Mouse (Mus musculus): ENCODE measurements around the gene Zfp541. TPM values are rescaled to one million over a fixed set of nuclear protein-coding genes. Genes with fewer than 3 reads are reported as not detected.

The Zfp541 gene
- polyA plus RNA-seq, 1 experiment from 2014 or later, result not detected

DNA sequence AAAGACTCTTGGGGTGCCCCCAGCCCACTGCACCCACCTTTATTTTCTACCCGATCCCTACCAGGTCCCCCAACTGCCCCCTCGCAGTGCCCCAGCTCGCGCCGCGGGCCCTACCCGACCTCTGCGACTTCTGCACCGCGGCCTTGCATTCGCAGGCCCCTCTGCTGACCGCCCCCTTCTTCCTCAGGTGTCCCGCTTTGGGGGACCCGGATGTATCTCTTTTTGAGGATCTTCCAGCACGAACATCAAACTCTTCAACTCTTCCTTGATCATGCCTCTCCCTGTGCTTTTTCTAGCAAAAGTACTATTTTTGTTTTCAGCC lies 446 bp downstream of the Zfp541 start:
- Histone ChIP-seq H3K27ac (no peak overlapping the region), H3K27me3 (ENCODE audit: insufficient read depth, poor library complexity, severe bottlenecking) (peaks cover 38% of the 10 kb centered on the region), H3K4me3 (peak overlapping the region; percentile 43; the same call in 1 of the 2 replicates), H3K36me3 (no peaks in the 10 kb centered on the region), H3K9me3 (peaks cover 8% of the 10 kb centered on the region; the same call in 1 of the 2 replicates), H3K4me1 (peaks cover 5% of the 10 kb centered on the region; the same call in 1 of the 2 replicates)
- 65% methylated on average over 15 of the region's 15 CpGs for WGBS
- DNase-seq (ENCODE audit: low spot score), result no peak

DNA sequence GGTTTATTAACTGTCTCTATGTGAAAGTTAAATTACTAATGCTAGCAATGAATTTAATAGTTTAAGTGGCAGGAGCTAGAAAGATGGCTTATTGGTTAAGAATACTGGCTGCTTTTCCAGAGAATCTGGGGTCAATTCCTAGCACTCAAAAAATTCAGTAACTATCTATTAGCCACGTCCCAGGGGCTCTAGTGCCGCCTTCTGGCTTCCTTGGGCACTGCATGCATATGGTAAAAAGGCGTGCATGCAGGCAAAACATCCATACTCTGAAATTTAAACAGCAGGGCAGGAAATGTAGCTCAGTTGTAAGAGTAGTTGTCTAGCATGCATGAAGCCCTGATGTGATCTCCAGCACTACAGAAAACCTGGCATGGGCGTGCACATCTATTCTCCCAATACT lies 1.9 kb downstream of the Zfp541 start:
- H3K4me3 ChIP-seq, result no peak overlapping the region
- H3K4me1 ChIP-seq, result peaks cover 5% of the 10 kb centered on the region; the same call in 1 of the 2 replicates
- DNase-seq (ENCODE audit: low spot score), result no peak
- WGBS, result 27% methylated on average over 4 of the region's 4 CpGs
- H3K27me3 ChIP-seq (ENCODE audit: insufficient read depth, poor library complexity, severe bottlenecking), result peaks cover 38% of the 10 kb centered on the region
- H3K27ac ChIP-seq, result no peak overlapping the region
- peaks cover 8% of the 10 kb centered on the region; the same call in 1 of the 2 replicates for H3K9me3 ChIP-seq
- no peaks in the 10 kb centered on the region for H3K36me3 ChIP-seq

- Histone ChIP-seq H3K4me3 (no peak overlapping the region), H3K9me3 (no peaks in the 10 kb centered on the region), H3K27me3 (ENCODE audit: insufficient read depth, poor library complexity, severe bottlenecking) (peaks cover under 1% of the 10 kb centered on the region; the same call in 1 of the 2 replicates), H3K36me3 (no peaks in the 10 kb centered on the region), H3K27ac (no peak overlapping the region), H3K4me1 (no peaks in the 10 kb centered on the region)
- no peak for DNase-seq (ENCODE audit: low spot score)
Measured at GRCm38 (mm10) chr7:16070846-16071245, 9.2 kb downstream of the Zfp541 start.

- Histone ChIP-seq H3K27ac (no peak overlapping the region), H3K4me1 (no peaks in the 10 kb centered on the region), H3K9me3 (no peaks in the 10 kb centered on the region), H3K36me3 (no peaks in the 10 kb centered on the region), H3K27me3 (ENCODE audit: insufficient read depth, poor library complexity, severe bottlenecking) (peaks cover 6% of the 10 kb centered on the region; the same call in 1 of the 2 replicates), H3K4me3 (no peak overlapping the region)
- DNase-seq (ENCODE audit: low spot score), result no peak
- WGBS, result 74% methylated on average over 6 of the region's 6 CpGs
Measured at GRCm38 (mm10) chr7:16071906-16072305, 10.3 kb downstream of the Zfp541 start.

GRCm38 (mm10) chr7:16079947-16080346 lies 18.3 kb downstream of the Zfp541 start:
- no peak overlapping the region for H3K4me3 ChIP-seq
- 67% methylated on average over 1 of the region's 1 CpGs for WGBS

DNA sequence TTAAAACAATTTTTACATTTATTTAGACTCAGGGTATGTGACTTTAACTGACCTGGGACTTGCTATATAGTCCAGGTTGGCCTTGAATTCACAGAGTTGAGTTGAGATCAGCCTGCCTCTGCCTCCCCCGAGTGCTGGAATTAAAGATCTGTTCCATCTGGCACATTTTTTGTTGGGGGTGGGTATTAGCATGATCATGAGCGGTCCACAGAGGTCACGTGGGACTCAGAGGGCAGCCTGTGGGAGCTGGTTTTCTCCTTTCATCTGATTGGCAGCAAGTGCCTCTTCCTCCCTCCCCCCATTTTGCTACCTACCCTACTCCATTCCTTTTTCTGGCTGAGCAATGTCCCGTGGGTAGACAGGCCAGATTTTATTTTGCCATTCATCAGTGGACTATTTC lies 19.0 kb downstream of the Zfp541 start:
- H3K9me3 ChIP-seq, result no peaks in the 10 kb centered on the region
- peaks cover 13% of the 10 kb centered on the region for H3K27me3 ChIP-seq (ENCODE audit: insufficient read depth, poor library complexity, severe bottlenecking)
- H3K27ac ChIP-seq, result no peak overlapping the region
- 66% methylated on average over 4 of the region's 4 CpGs for WGBS
- H3K36me3 ChIP-seq, result no peaks in the 10 kb centered on the region
- no peak for DNase-seq (ENCODE audit: low spot score)
- peaks cover 5% of the 10 kb centered on the region; the same call in 1 of the 2 replicates for H3K4me1 ChIP-seq
- no peak overlapping the region for H3K4me3 ChIP-seq

More at GRCm38 (mm10) chr7:16079947-16080346, 18.3 kb downstream of the Zfp541 start:
- Histone ChIP-seq H3K27me3 (ENCODE audit: insufficient read depth, poor library complexity, severe bottlenecking) (peaks cover 13% of the 10 kb centered on the region), H3K27ac (no peak overlapping the region), H3K4me1 (peaks cover 5% of the 10 kb centered on the region; the same call in 1 of the 2 replicates), H3K9me3 (no peaks in the 10 kb centered on the region), H3K36me3 (no peaks in the 10 kb centered on the region)
- no peak for DNase-seq (ENCODE audit: low spot score)

DNA sequence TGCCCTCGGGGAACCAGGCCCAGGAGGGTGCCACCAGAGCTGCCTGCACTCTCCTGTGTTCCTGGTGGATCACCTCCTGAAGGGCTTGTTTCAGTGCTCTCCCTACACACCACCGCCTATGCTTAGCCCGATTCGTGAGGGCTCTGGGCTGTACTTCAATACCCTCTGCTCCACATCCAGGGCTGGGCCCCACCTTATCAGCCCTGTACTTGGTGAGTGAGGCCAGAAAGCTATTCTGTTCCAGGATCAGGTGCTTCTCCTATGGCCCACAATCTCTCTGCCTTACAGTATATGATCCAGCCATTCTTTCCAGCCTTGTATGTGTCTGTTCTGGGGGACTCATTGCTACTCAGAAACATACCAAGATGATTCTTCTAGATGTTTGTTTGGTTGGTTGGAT lies 21.7 kb downstream of the Zfp541 start:
- WGBS, result 41% methylated on average over 4 of the region's 4 CpGs
- no peaks in the 10 kb centered on the region for H3K9me3 ChIP-seq
- peaks cover 7% of the 10 kb centered on the region; the same call in 1 of the 2 replicates for H3K27me3 ChIP-seq (ENCODE audit: insufficient read depth, poor library complexity, severe bottlenecking)
- no peaks in the 10 kb centered on the region for H3K36me3 ChIP-seq
- H3K4me3 ChIP-seq, result no peak overlapping the region
- peaks cover 5% of the 10 kb centered on the region; the same call in 1 of the 2 replicates for H3K4me1 ChIP-seq
- no peak overlapping the region for H3K27ac ChIP-seq
- no peak for DNase-seq (ENCODE audit: low spot score)

GRCm38 (mm10) chr7:16087587-16087986 lies 26.0 kb downstream of the Zfp541 start:
- Histone ChIP-seq H3K27ac (no peak overlapping the region), H3K27me3 (ENCODE audit: insufficient read depth, poor library complexity, severe bottlenecking) (0 out of 2 replicates have a peak, but pooled peaks cover under 1% of the 10 kb centered on the region), H3K36me3 (no peaks in the 10 kb centered on the region), H3K9me3 (no peaks in the 10 kb centered on the region), H3K4me1 (peaks cover 5% of the 10 kb centered on the region; the same call in 1 of the 2 replicates), H3K4me3 (no peak overlapping the region)
- no peak for DNase-seq (ENCODE audit: low spot score)
- 63% methylated on average over 2 of the region's 2 CpGs for WGBS

DNA sequence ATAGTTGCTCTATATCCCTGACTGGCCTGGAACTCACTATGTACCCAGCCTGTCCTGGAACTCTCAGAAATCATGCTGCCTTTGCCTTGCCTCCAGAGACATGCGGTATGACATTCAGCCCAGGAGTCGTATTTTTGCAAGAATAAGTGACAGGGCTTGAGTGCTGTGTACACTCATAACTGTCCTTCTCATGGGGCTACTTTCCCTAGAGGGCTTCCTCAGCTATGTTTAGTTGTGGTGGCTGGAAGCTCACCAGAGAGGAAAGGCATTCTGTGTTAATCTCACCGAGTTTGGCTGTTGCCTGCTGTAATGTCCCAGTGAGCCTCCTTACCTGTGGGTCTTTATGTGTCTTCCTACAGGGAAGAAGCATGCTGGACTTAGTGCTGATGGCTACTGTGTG lies 33.0 kb downstream of the Zfp541 start:
- peaks cover 9% of the 10 kb centered on the region for H3K4me1 ChIP-seq
- 54% methylated on average over 3 of the region's 3 CpGs for WGBS
- DNase-seq (ENCODE audit: low spot score), result no peak
- no peak overlapping the region for H3K27ac ChIP-seq
- no peaks in the 10 kb centered on the region for H3K9me3 ChIP-seq
- no peak overlapping the region for H3K4me3 ChIP-seq
- H3K36me3 ChIP-seq, result no peaks in the 10 kb centered on the region
- peaks cover 11% of the 10 kb centered on the region; the same call in 1 of the 2 replicates for H3K27me3 ChIP-seq (ENCODE audit: insufficient read depth, poor library complexity, severe bottlenecking)

GRCm38 (mm10) chr7:16098021-16099017 lies 36.7 kb downstream of the Zfp541 start, which contains the start of gene Napa:
Gene Napa, plus strand, starts transcription at chr7:16098458.
- H3K36me3 ChIP-seq, result peaks cover 24% of the 10 kb centered on the region
- H3K27ac ChIP-seq, result peak within 1 kb of the TSS; percentile 97
- under 1% methylated on average over 68 of the region's 68 CpGs for WGBS
- peaks cover 38% of the 10 kb centered on the region for H3K4me1 ChIP-seq
- peaks cover 7% of the 10 kb centered on the region; the same call in 1 of the 2 replicates for H3K27me3 ChIP-seq (ENCODE audit: insufficient read depth, poor library complexity, severe bottlenecking)
- H3K4me3 ChIP-seq, result peak within 1 kb of the TSS; percentile 100
- no peaks in the 10 kb centered on the region for H3K9me3 ChIP-seq
- peak; percentile 100 for DNase-seq (ENCODE audit: low spot score)

- H3K27me3 ChIP-seq (ENCODE audit: insufficient read depth, poor library complexity, severe bottlenecking), result peaks cover 7% of the 10 kb centered on the region; the same call in 1 of the 2 replicates
- no peak for DNase-seq (ENCODE audit: low spot score)
- 68% methylated on average over 4 of the region's 4 CpGs for WGBS
- peak overlapping the region; percentile 100 for H3K4me3 ChIP-seq
- H3K36me3 ChIP-seq, result peaks cover 39% of the 10 kb centered on the region
- H3K4me1 ChIP-seq, result peaks cover 38% of the 10 kb centered on the region
- H3K27ac ChIP-seq, result no peak overlapping the region; the same call in 1 of the 2 replicates
- H3K9me3 ChIP-seq, result no peaks in the 10 kb centered on the region
Measured at GRCm38 (mm10) chr7:16099901-16100300, 38.3 kb downstream of the Zfp541 start.

DNA sequence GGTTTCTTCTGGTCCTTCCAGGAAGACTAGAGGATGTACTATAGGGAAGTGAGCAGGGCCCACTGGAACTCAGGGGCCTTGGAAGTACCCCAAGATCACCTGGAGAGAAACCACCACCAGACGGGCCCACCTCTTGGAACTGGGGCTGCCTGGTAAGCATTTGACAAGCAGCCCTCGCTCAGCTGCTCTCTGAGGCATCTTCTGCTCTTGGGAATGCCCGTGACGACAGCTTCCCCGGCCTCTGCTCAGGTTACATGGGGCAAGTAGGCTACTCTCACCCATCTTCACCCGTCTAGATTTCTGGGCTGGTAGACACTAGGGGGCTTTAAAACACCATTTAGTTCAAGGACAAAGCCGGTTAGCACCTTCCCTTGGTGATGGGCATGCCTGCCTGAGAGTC lies 39.5 kb downstream of the Zfp541 start:
- WGBS, result 77% methylated on average over 7 of the region's 7 CpGs
- Histone ChIP-seq H3K27ac (no peak overlapping the region), H3K27me3 (ENCODE audit: insufficient read depth, poor library complexity, severe bottlenecking) (no peaks in the 10 kb centered on the region), H3K36me3 (peaks cover 44% of the 10 kb centered on the region), H3K4me1 (peaks cover 38% of the 10 kb centered on the region), H3K9me3 (no peaks in the 10 kb centered on the region), H3K4me3 (no peak overlapping the region)
- no peak for DNase-seq (ENCODE audit: low spot score)

All from heart, embryonic 10.5 days (tissue).